Comparison of ENCODE assay signal across 10 mouse cellular contexts in genomic region chr7:137723361-137724040, GRCm38 (mm10).
DNase-seq lines count a peak whose midpoint lies in the region; ATAC-seq and TF ChIP-seq lines count a peak whose summit lies in the region.
"Had no signal": no experiment of that assay in that cellular context is flagged by ENCODE, and none has a peak within 500 bp of the region (broad histone marks: within the 10 kb centered on the region; RNA-seq: fewer than 3 reads in every experiment).

No protein-coding gene starts in this region.

- H3K4me1 ChIP-seq in lung, adult 2 months (ENCODE audit: control insufficient read depth, insufficient read depth, low read length) = no peaks in the 10 kb centered on the region

- intact Hi-C loops in heart, postnatal 36 days (cut with DNase I) = no loop called here

- DNase-seq in cerebellum, adult 11 months = peak; percentile 5
- peak; percentile 7 to 31 for DNase-seq in lung, adult 18-20 months
- DNase-seq in lung, adult 2 months = no peak
- DNase-seq in cerebellum, adult 9-11 months = peak; percentile 11
- peak; percentile 74 for DNase-seq in lung, postnatal 10 days
- DNase-seq in heart, postnatal 36 days = no peak
- DNase-seq in kidney, adult 11 months = no peak
- DNase-seq: heart, adult 18-20 months; kidney, postnatal 4 days had no signal

- H3K4me3 ChIP-seq in lung, adult 2 months (replicated peaks; ENCODE audit: extremely low read depth, low read depth, low read length) = no peak overlapping the region

- 42% methylated on average over 7 of the region's 7 CpGs for WGBS in lung, adult 2 months

- ATAC-seq in cerebellum, adult (ENCODE audit: insufficient number of reproducible peaks, low FRiP score, low TSS enrichment) = no peak

- no peak for TF ChIP-seq CTCF in lung, adult 2 months (IDR thresholded peaks at IDR 0.05; ENCODE audit: insufficient read depth, low read length)

- no peak for TF ChIP-seq POLR2A in lung, adult 2 months (IDR thresholded peaks at IDR 0.05; ENCODE audit: borderline replicate concordance, extremely low read depth, low read depth, low read length)

Comparison
In these comparisons a context has a peak if more than half of its experiments do, and no peak if none do; other contexts are left out.
1. DNase-seq: peak in cerebellum, adult 11 months (single experiment), lung, adult 18-20 months (2 of 2), cerebellum, adult 9-11 months (single experiment) and lung, postnatal 10 days (single experiment); none in lung, adult 2 months (single experiment), heart, postnatal 36 days (0 of 2) and kidney, adult 11 months (single experiment).